Mouse (Mus musculus): ENCODE data around the gene Gnb1.

- TF ChIP-seq CTCF (IDR thresholded peaks at IDR 0.05 in 2 of 3, conservative IDR thresholded peaks at IDR 0.05 in 1 of 3; ENCODE audit: control insufficient read depth in 1 of 3, insufficient read depth in 1 of 3, low read depth in 2 of 3, low read length in 3 of 3, poor library complexity in 1 of 3, severe bottlenecking in 1 of 3) (peak; percentile 73 to 90 (median 75)), EP300 (IDR thresholded peaks at IDR 0.05; ENCODE audit: low read depth in 1 of 2, low read length in 2 of 2) (no peak)
Observed at GRCm38 (mm10) chr4:155580420-155580819, 89.3 kb downstream of the Gnb1 start.

Measured in MEL (cell line).